Mouse (Mus musculus): ENCODE results near the gene P2rx7.

The P2rx7 gene

GRCm38 (mm10) chr5:122730776-122731175 is 87.1 kb downstream of the P2rx7 start:
- DNase-seq (ENCODE audit: extremely low spot score): no peak

DNA sequence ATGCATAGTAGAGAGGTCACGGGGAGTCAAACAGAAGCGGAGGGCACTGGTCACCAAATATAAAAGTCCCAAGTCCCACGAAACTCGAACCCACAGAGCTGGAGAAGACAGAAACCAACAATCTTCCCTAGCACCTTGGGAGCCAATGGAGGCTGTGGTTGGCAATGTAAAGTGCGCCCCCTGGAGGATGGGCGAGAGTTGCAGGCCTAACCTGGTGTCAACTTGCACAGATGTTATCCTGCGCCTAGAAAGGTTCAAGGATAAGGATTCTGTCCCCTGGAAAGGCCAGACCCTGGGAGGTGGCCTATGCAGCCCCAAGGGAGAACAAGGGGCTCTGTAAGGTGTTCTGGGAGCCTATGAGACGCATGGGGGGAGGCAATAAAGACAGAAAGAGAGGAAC is 87.6 kb downstream of the P2rx7 start:
- DNase-seq (ENCODE audit: extremely low spot score): peak; percentile 47

DNA sequence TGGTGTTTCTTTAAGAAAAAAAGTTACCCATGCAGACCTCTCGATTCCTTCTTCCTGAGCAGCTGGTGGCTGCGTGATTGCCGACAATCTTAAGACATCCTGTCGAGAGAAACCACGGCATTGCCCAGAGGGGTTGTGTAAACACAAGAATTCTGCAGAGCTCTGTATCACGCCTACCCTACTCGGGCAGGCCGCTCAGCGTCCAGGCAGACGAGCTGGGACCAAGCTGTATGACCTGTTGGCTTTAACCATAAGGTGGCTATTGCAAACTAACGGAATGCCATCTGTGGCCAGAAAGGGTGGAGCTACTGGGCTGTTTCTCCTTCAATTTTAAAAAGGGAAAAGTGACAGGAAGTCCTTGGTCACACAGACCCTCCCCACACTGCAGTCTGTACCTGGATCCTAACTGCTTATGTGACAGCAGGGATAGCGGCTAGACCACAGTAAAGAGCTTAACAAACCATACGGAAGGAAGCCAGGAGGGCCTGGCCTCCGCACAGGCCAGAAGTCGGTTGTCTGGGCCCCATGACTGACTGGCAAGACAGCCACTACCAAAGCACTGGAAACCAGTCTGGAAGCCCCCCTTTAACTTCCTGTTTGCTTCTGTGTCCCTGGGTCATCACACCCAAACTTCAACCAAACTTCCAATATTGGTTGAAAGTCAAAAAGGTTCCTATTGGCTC is 88.4 kb downstream of the P2rx7 start:
- DNase-seq (ENCODE audit: extremely low spot score): peak; percentile 15

- DNase-seq (ENCODE audit: extremely low spot score): no peak
Measured at GRCm38 (mm10) chr5:122733881-122734280, 90.2 kb downstream of the P2rx7 start.

GRCm38 (mm10) chr5:122735853-122736252 is 92.1 kb downstream of the P2rx7 start:
- no peak for DNase-seq (ENCODE audit: extremely low spot score)

- no peak for DNase-seq (ENCODE audit: extremely low spot score)
Measured at GRCm38 (mm10) chr5:122736761-122737160, 93.0 kb downstream of the P2rx7 start.

Data from embryo, embryonic 9.5 days (tissue).